Mouse (Mus musculus): ENCODE measurements around the gene Olfr1453.
"Not testable (repeated sequence)": the region's sequence is repeated elsewhere in the genome, so short reads cannot be mapped to it uniquely, and the experiment has no call there.

Gene Olfr1453

GRCm38 (mm10) chr19:13028227-13028626 lies at the start of gene Olfr1453:
Gene Olfr1453 (minus strand): TSS chr19:13028327.
- DNase-seq = no peak

GRCm38 (mm10) chr19:13060310-13060709 lies 32.2 kb upstream of the Olfr1453 start, which contains the start of gene Olfr1454:
Gene Olfr1454 (plus strand): TSS chr19:13060610.
- DNase-seq = no peak

DNA sequence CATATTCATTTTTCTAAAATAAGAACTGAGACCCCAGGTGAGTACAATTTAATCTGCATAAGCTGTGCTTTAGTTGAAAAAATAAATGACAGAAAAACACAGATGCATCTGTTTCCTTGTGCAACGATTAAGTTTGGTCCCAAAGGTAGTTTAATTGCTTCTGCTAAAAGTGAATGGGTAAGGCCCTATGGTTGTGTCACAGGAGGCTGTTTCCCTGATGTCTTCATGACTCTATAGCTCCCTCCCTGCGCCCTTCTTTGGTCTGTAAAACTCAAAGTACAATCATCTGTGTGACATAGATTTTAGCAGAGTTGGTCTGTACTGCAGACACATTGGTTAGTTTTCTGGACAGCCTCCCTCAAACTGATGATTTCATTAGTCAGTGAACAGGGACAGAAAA lies 33.4 kb downstream of the Olfr1453 start, which contains the start of gene Olfr1451:
TSS of gene Olfr1451 (plus strand) at position 301 of the 400 bp plus-strand sequence.
- DNase-seq = no peak

- DNase-seq = not testable (repeated sequence)
Measured at GRCm38 (mm10) chr19:12992316-12992715, 35.8 kb downstream of the Olfr1453 start.

Data from kidney, postnatal 4 days (tissue).